Mouse (Mus musculus) midbrain, embryonic 14.5 days (tissue): ENCODE measurements at regions not wholly inside any gene's neighbourhood (a gene's known extent, or its start where the extent isn't known, plus 50 kb on each side); places are given as distances from the start of the nearest gene placed in this dataset.

Experiments
- ATAC-seq: fragments of 200-750 bp; cut with Nextera tagmentation; 2 replicates; pipeline ENCODE4 v1.8.0; 2017; ENCODE audit warnings: moderate number of reproducible peaks, moderate library complexity; ENCODE audit not compliant: low FRiP score, low TSS enrichment
- DNase-seq: peaks from one replicate; pipeline ENCODE4 v3.0.0-alpha.2; 2015
- H3K27ac ChIP-seq: fragments of 300-500 bp; sonication (generic); replicated peaks from 2 replicates; pipeline ENCODE4 v1.5.1; 2014; ENCODE audit warnings: mild to moderate bottlenecking, low read depth, low read length, moderate library complexity
- H3K27me3 ChIP-seq: fragments of 300-500 bp; sonication (generic); 2 replicates; pipeline ENCODE4 v1.6.1; 2014; ENCODE audit warnings: low read length, control low read depth, mixed read lengths; ENCODE audit not compliant: control insufficient read depth, insufficient read depth
- H3K36me3 ChIP-seq: fragments of 300-500 bp; sonication (generic); 2 replicates; pipeline ENCODE4 v1.6.1; 2014; ENCODE audit warnings: low read length, control low read depth; ENCODE audit not compliant: control insufficient read depth, insufficient read depth
- H3K4me1 ChIP-seq: fragments of 300-500 bp; sonication (generic); 2 replicates; pipeline ENCODE4 v1.6.1; 2014; ENCODE audit warnings: mild to moderate bottlenecking, antibody characterized with exemption, low read length, control low read depth; ENCODE audit not compliant: control insufficient read depth, insufficient read depth
- H3K4me2 ChIP-seq: fragments of 300-500 bp; sonication (generic); 2 replicates; pipeline ENCODE4 v1.6.1; 2014; ENCODE audit warnings: mild to moderate bottlenecking, low read length, moderate library complexity
- H3K4me3 ChIP-seq: fragments of 300-500 bp; sonication (generic); replicated peaks from 2 replicates; pipeline ENCODE4 v1.5.1; 2014; ENCODE audit warnings: low read depth, low read length
- H3K9ac ChIP-seq: fragments of 300-500 bp; sonication (generic); replicated peaks from 2 replicates; pipeline ENCODE4 v1.6.1; 2014; ENCODE audit warnings: mild to moderate bottlenecking, low read length, moderate library complexity
- H3K9me3 ChIP-seq: fragments of 300-500 bp; sonication (generic); 2 replicates; pipeline ENCODE4 v1.6.1; 2016; ENCODE audit warnings: low read length, control low read depth, mixed read lengths; ENCODE audit not compliant: control insufficient read depth
- WGBS: fragments of 180-500 bp; shearing (Covaris S2); extraction: QIAGEN DNeasy Blood & Tissue Kit; methylation state at CpG from one replicate; pipeline ENCODE4 v1.1.7; 2014; 5-methylcytosine and 5-hydroxymethylcytosine counted together

- H3K9me3 ChIP-seq = no peaks in the 10 kb centered on the region
- WGBS = 94% methylated on average over 3 of the region's 3 CpGs
These were observed 176.2 kb upstream of the Atp5g3 start for GRCm38 (mm10) chr2:74087375-74087774.

GRCm38 (mm10) chr2:74084971-74085370 is 173.8 kb upstream of the Atp5g3 start:
- H3K27me3 ChIP-seq = no peaks in the 10 kb centered on the region
- H3K4me2 ChIP-seq = no peak overlapping the region
- H3K4me1 ChIP-seq = no peaks in the 10 kb centered on the region
- H3K36me3 ChIP-seq = no peaks in the 10 kb centered on the region
- WGBS = 93% methylated on average over 6 of the region's 6 CpGs
- H3K4me3 ChIP-seq = no peak overlapping the region
- ATAC-seq (no peak), DNase-seq (no peak)
- no peak overlapping the region for H3K27ac ChIP-seq
- H3K9ac ChIP-seq = no peak overlapping the region
- H3K9me3 ChIP-seq = no peaks in the 10 kb centered on the region

More at GRCm38 (mm10) chr2:74087375-74087774, 176.2 kb upstream of the Atp5g3 start:
- H3K4me2 ChIP-seq = no peak overlapping the region
- H3K27ac ChIP-seq = no peak overlapping the region
- H3K36me3 ChIP-seq = no peaks in the 10 kb centered on the region
- no peaks in the 10 kb centered on the region for H3K27me3 ChIP-seq
- no peak overlapping the region for H3K4me3 ChIP-seq
- ATAC-seq (no peak), DNase-seq (no peak)
- H3K4me1 ChIP-seq = no peaks in the 10 kb centered on the region
- no peak overlapping the region for H3K9ac ChIP-seq

- WGBS = 72% methylated on average over 4 of the region's 4 CpGs
- Histone ChIP-seq H3K36me3 (no peaks in the 10 kb centered on the region), H3K4me1 (no peaks in the 10 kb centered on the region), H3K9ac (no peak overlapping the region), H3K27ac (no peak overlapping the region), H3K27me3 (no peaks in the 10 kb centered on the region), H3K4me3 (no peak overlapping the region), H3K9me3 (no peaks in the 10 kb centered on the region), H3K4me2 (no peak overlapping the region)
- no peak for ATAC-seq
- DNase-seq = no peak
These were observed 165.6 kb upstream of the Atp5g3 start for GRCm38 (mm10) chr2:74076774-74077173.

- DNase-seq (no peak), ATAC-seq (no peak)
- 78% methylated on average over 1 of the region's 1 CpGs for WGBS
- Histone ChIP-seq H3K4me3 (no peak overlapping the region), H3K36me3 (no peaks in the 10 kb centered on the region), H3K9ac (no peak overlapping the region), H3K4me1 (no peaks in the 10 kb centered on the region), H3K4me2 (no peak overlapping the region), H3K27ac (no peak overlapping the region), H3K9me3 (no peaks in the 10 kb centered on the region), H3K27me3 (no peaks in the 10 kb centered on the region)
These were observed 164.4 kb upstream of the Atp5g3 start for GRCm38 (mm10) chr2:74075566-74075965.

GRCm38 (mm10) chr2:74073396-74073795 is 162.3 kb upstream of the Atp5g3 start:
- DNase-seq (no peak), ATAC-seq (no peak)
- Histone ChIP-seq H3K4me3 (no peak overlapping the region), H3K36me3 (no peaks in the 10 kb centered on the region), H3K27ac (no peak overlapping the region), H3K9me3 (no peaks in the 10 kb centered on the region), H3K4me1 (no peaks in the 10 kb centered on the region), H3K9ac (no peak overlapping the region), H3K4me2 (no peak overlapping the region), H3K27me3 (peaks cover under 1% of the 10 kb centered on the region; the same call in 1 of the 2 replicates)
- 70% methylated on average over 1 of the region's 1 CpGs for WGBS

- no peaks in the 10 kb centered on the region for H3K9me3 ChIP-seq
- H3K27ac ChIP-seq = no peak overlapping the region
- no peak overlapping the region for H3K4me3 ChIP-seq
- peaks cover 4% of the 10 kb centered on the region; the same call in 1 of the 2 replicates for H3K27me3 ChIP-seq
- no peaks in the 10 kb centered on the region for H3K36me3 ChIP-seq
- WGBS = 5% methylated on average over 11 of the region's 11 CpGs
- H3K4me1 ChIP-seq = peaks cover 22% of the 10 kb centered on the region
- H3K4me2 ChIP-seq = no peak overlapping the region
- DNase-seq (peak; percentile 93), ATAC-seq (peak; percentile 63; the same call in 1 of the 2 replicates)
- H3K9ac ChIP-seq = no peak overlapping the region
These were observed 155.5 kb upstream of the Atp5g3 start for GRCm38 (mm10) chr2:74066652-74067051.

GRCm38 (mm10) chr2:74064369-74064768 is 153.2 kb upstream of the Atp5g3 start:
- Histone ChIP-seq H3K9me3 (no peaks in the 10 kb centered on the region), H3K36me3 (no peaks in the 10 kb centered on the region), H3K27me3 (peaks cover 4% of the 10 kb centered on the region; the same call in 1 of the 2 replicates), H3K4me3 (no peak overlapping the region), H3K4me1 (peaks cover 22% of the 10 kb centered on the region), H3K4me2 (peak overlapping the region; percentile 49), H3K9ac (no peak overlapping the region), H3K27ac (peak overlapping the region; percentile 56)
- no peak; the same call in 1 of the 2 replicates for ATAC-seq
- DNase-seq = peak; percentile 47
- 38% methylated on average over 9 of the region's 9 CpGs for WGBS

GRCm38 (mm10) chr2:74063777-74064176 is 152.7 kb upstream of the Atp5g3 start:
- Histone ChIP-seq H3K4me1 (peaks cover 22% of the 10 kb centered on the region), H3K27me3 (peaks cover 4% of the 10 kb centered on the region; the same call in 1 of the 2 replicates), H3K9me3 (no peaks in the 10 kb centered on the region), H3K36me3 (no peaks in the 10 kb centered on the region), H3K4me3 (peak overlapping the region; percentile 20; the same call in 1 of the 2 replicates), H3K9ac (no peak overlapping the region), H3K27ac (peak overlapping the region; percentile 56), H3K4me2 (peak overlapping the region; percentile 49)
- ATAC-seq = peak; percentile 66; the same call in 1 of the 2 replicates
- 29% methylated on average over 15 of the region's 15 CpGs for WGBS
- peak; percentile 82 for DNase-seq

- ATAC-seq (no peak), DNase-seq (no peak)
- H3K4me2 ChIP-seq = peak overlapping the region; percentile 49
- H3K9me3 ChIP-seq = no peaks in the 10 kb centered on the region
- peaks cover 22% of the 10 kb centered on the region for H3K4me1 ChIP-seq
- no peak overlapping the region for H3K4me3 ChIP-seq
- 59% methylated on average over 4 of the region's 4 CpGs for WGBS
- no peaks in the 10 kb centered on the region for H3K36me3 ChIP-seq
- H3K27ac ChIP-seq = peak overlapping the region; percentile 56
- no peak overlapping the region for H3K9ac ChIP-seq
- peaks cover 3% of the 10 kb centered on the region; the same call in 1 of the 2 replicates for H3K27me3 ChIP-seq
These were observed 152.2 kb upstream of the Atp5g3 start for GRCm38 (mm10) chr2:74063302-74063701.
